Mouse (Mus musculus): ENCODE data around the gene H2-DMb2. TPM values are rescaled to one million over a fixed set of nuclear protein-coding genes. Genes with fewer than 3 reads are reported as not detected.

H2-DMb2 gene
- 0.11 and 0.24 TPM in 2 replicates for polyA plus RNA-seq (2016; fragmentation: Nextera tagmentation; extraction: Ambion mirVana)

GRCm38 (mm10) chr17:34143033-34143432 lies at the start of gene H2-DMb2:
H2-DMb2 (plus strand) TSS chr17:34143307.
- DNase-seq (ENCODE audit: low spot score): no peak
- Histone ChIP-seq H3K9me3 (no peaks in the 10 kb centered on the region), H3K27me3 (ENCODE audit: insufficient read depth, poor library complexity, severe bottlenecking) (peaks cover 35% of the 10 kb centered on the region), H3K36me3 (no peaks in the 10 kb centered on the region), H3K4me3 (no peak within 1 kb of the TSS), H3K4me1 (replicated peaks) (peaks cover 34% of the 10 kb centered on the region), H3K27ac (no peak within 1 kb of the TSS)
- WGBS: 37% methylated on average over 7 of the region's 7 CpGs

DNA sequence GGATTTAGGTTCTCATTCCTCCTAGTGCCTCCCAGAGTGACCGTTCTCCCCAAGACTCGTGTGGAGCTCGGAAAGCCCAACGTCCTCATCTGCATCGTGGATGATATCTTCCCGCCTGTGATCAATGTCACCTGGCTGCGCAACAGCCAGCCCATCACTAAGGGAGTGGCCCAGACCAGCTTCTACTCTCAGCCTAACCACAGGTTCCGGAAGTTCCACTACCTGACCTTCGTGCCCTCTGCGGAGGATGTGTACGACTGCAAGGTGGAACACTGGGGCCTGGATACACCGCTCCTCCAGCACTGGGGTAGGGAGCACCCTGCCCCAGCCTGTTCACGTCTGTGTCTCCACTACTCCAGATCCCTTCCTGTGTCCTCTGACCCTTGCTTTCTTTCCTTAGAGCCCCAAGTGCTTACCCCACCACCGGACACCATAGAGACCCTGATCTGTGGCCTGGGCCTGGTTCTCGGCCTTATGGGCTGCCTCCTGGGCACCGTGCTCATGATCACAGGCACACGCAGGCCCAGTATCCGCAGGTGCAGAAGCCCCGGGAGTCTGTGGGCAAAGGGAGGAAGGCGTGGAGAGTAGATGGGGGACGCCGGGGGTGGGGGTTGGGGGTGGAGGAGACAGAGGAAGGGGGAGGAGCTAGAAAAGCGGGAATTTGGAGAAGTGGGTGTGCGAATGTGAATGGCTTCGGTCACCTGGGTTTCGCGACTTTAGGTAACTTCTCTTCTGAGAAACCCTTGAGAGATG lies 48.6 kb upstream of the H2-DMb2 start:
- no peaks in the 10 kb centered on the region for H3K9me3 ChIP-seq
- H3K27ac ChIP-seq: no peak overlapping the region
- H3K4me1 ChIP-seq (replicated peaks): peaks cover 22% of the 10 kb centered on the region
- 0 out of 2 replicates have a peak overlapping the region, but pooled peaks have one; percentile 23 for H3K4me3 ChIP-seq
- 84% methylated on average over 27 of the region's 27 CpGs for WGBS
- no peaks in the 10 kb centered on the region for H3K36me3 ChIP-seq
- H3K27me3 ChIP-seq (ENCODE audit: insufficient read depth, poor library complexity, severe bottlenecking): peaks cover 2% of the 10 kb centered on the region; the same call in 1 of the 2 replicates
- no peak for DNase-seq (ENCODE audit: low spot score)

DNA sequence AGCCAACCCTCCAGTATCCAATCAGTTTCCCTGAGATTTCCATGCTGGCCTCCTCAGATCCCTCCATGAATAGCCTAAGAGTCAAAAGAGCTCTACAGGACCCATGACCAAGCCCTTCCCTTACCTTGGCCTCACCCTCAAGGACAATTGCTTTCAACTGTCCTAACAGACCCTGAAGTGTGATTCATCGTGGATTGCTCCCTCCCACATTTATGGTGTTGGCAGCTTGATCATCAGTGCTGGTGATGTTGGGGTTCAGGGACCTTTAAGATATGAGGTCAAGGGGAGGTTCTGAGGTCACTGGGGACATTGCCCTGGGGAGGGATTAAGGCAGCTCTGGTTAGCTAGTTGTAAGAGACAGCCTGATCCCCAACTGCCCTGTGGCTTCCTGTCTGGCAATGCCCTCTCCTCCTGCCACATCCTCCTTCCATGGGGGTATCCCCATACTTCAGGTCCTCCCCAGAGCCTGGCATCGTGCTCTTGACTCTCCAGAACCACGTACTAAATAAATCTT lies 46.6 kb upstream of the H2-DMb2 start:
- Histone ChIP-seq H3K4me3 (no peak overlapping the region), H3K9me3 (no peaks in the 10 kb centered on the region), H3K4me1 (replicated peaks) (peaks cover 23% of the 10 kb centered on the region), H3K27me3 (ENCODE audit: insufficient read depth, poor library complexity, severe bottlenecking) (peaks cover 11% of the 10 kb centered on the region; the same call in 1 of the 2 replicates), H3K27ac (no peak overlapping the region), H3K36me3 (no peaks in the 10 kb centered on the region)
- DNase-seq (ENCODE audit: low spot score): no peak
- WGBS: 73% methylated on average over 3 of the region's 3 CpGs

GRCm38 (mm10) chr17:34097272-34097671 lies 45.8 kb upstream of the H2-DMb2 start:
- no peak for DNase-seq (ENCODE audit: low spot score)
- peaks cover 11% of the 10 kb centered on the region; the same call in 1 of the 2 replicates for H3K27me3 ChIP-seq (ENCODE audit: insufficient read depth, poor library complexity, severe bottlenecking)
- WGBS: 70% methylated on average over 5 of the region's 5 CpGs

DNA sequence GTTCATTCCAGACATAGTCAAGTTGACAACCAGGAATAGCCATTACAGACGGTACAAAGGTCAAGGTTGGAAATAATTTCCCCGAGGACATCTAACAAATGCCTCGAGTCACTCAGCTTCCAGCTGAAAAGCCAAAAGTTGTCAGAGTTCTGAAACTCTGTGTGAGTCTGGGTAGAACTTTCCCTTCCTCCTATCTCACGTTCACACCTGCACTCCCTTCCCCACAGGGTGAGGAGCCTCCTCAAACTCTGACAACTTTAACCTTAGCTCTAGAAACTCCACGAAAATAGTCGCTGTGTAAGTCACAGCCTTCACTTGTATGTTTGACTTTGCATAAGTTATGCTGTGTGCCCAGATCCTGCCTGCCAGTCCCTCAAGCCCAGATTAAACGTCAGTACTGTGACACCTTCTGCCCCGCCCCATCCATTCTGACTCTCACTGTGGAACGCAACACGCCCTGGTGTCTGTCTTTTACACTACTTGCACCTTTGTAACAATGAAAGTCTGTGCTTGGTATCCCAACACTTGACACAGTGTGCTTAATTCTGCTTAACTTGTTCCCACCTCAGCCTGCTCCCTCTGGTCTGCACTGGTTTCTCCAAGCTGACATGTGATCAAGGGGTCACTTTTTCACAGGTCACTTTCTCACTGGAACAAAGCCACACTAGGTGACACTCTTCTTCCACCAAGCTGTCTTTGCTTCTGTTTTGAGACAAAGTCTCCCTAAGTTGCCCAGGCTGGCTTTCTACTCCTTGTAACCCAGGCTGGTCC lies 44.2 kb upstream of the H2-DMb2 start:
- WGBS: 60% methylated on average over 10 of the region's 10 CpGs
- Histone ChIP-seq H3K36me3 (no peaks in the 10 kb centered on the region), H3K4me1 (replicated peaks) (peaks cover 8% of the 10 kb centered on the region), H3K27me3 (ENCODE audit: insufficient read depth, poor library complexity, severe bottlenecking) (peaks cover 11% of the 10 kb centered on the region; the same call in 1 of the 2 replicates), H3K9me3 (no peaks in the 10 kb centered on the region), H3K27ac (no peak overlapping the region), H3K4me3 (no peak overlapping the region)
- no peak for DNase-seq (ENCODE audit: low spot score)

More at GRCm38 (mm10) chr17:34097272-34097671, 45.8 kb upstream of the H2-DMb2 start:
- Histone ChIP-seq H3K27ac (no peak overlapping the region), H3K36me3 (no peaks in the 10 kb centered on the region), H3K9me3 (no peaks in the 10 kb centered on the region), H3K4me3 (no peak overlapping the region), H3K4me1 (replicated peaks) (peaks cover 24% of the 10 kb centered on the region)

- 76% methylated on average over 5 of the region's 5 CpGs for WGBS
- DNase-seq (ENCODE audit: low spot score): no peak
Measured at GRCm38 (mm10) chr17:34099531-34099930, 43.6 kb upstream of the H2-DMb2 start.

DNA sequence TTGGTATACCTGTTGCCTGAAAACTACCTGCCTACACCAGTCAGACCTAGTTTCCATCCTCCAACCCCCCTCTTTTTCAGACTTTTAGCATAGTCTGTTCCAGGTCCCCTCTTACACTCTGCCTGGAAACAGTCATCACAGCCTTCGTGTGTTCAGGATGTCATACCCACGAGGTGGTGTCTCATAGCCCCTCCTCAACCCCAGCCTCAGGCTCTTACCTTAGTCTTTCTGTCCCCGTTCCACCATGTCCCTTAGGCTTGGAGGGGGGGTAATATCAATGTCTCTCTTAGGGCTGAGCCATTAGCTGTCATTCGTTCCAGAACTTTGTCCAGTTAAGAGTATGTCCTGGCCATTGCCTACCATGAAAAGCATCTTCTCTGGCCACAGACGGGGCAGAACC lies 41.9 kb upstream of the H2-DMb2 start:
- Histone ChIP-seq H3K4me3 (0 out of 2 replicates have a peak overlapping the region, but pooled peaks have one; percentile 32), H3K27me3 (ENCODE audit: insufficient read depth, poor library complexity, severe bottlenecking) (peaks cover 9% of the 10 kb centered on the region; the same call in 1 of the 2 replicates), H3K36me3 (no peaks in the 10 kb centered on the region), H3K4me1 (replicated peaks) (peaks cover 5% of the 10 kb centered on the region), H3K27ac (no peak overlapping the region), H3K9me3 (no peaks in the 10 kb centered on the region)
- DNase-seq (ENCODE audit: low spot score): no peak
- WGBS: 36% methylated on average over 5 of the region's 5 CpGs

More at GRCm38 (mm10) chr17:34099531-34099930, 43.6 kb upstream of the H2-DMb2 start:
- Histone ChIP-seq H3K27me3 (ENCODE audit: insufficient read depth, poor library complexity, severe bottlenecking) (peaks cover 10% of the 10 kb centered on the region; the same call in 1 of the 2 replicates), H3K4me1 (replicated peaks) (peaks cover 5% of the 10 kb centered on the region), H3K4me3 (no peak overlapping the region), H3K27ac (no peak overlapping the region), H3K36me3 (no peaks in the 10 kb centered on the region), H3K9me3 (no peaks in the 10 kb centered on the region)

DNA sequence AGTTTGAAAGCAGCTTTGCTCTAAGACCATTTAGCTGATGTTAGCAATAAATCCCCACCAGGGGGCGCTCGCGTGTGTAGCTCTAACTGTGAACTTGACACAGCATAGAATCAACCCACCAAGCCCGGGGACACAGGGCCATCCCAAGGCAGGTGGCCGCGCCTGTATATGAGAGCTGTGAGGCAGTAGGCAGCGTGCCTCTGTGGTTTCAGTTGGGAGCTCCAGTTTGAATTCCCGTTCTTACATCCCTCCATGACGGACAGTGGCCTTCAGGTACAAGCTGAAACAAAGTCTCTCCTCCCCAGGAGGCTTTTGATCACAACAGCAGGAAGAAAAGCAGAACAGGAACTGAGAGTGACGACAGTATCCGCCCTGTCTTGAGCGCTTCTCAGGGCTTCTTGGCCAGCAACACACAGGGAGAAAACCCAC lies 41.5 kb upstream of the H2-DMb2 start:
- peak overlapping the region; percentile 32; the same call in 1 of the 2 replicates for H3K4me3 ChIP-seq

GRCm38 (mm10) chr17:34102831-34103230 lies 40.3 kb upstream of the H2-DMb2 start:
- no peak overlapping the region for H3K4me3 ChIP-seq
- H3K36me3 ChIP-seq: no peaks in the 10 kb centered on the region
- H3K4me1 ChIP-seq (replicated peaks): peaks cover 5% of the 10 kb centered on the region
- WGBS: 85% methylated on average over 6 of the region's 6 CpGs
- no peak for DNase-seq (ENCODE audit: low spot score)
- no peaks in the 10 kb centered on the region for H3K9me3 ChIP-seq
- peaks cover 9% of the 10 kb centered on the region; the same call in 1 of the 2 replicates for H3K27me3 ChIP-seq (ENCODE audit: insufficient read depth, poor library complexity, severe bottlenecking)
- H3K27ac ChIP-seq: no peak overlapping the region

More for the DNA sequence above, 41.5 kb upstream of the H2-DMb2 start:
- 7% methylated on average over 12 of the region's 12 CpGs for WGBS
- no peak overlapping the region for H3K27ac ChIP-seq
- H3K36me3 ChIP-seq: no peaks in the 10 kb centered on the region
- H3K4me1 ChIP-seq (replicated peaks): peaks cover 5% of the 10 kb centered on the region
- no peaks in the 10 kb centered on the region for H3K9me3 ChIP-seq
- peak; percentile 91 for DNase-seq (ENCODE audit: low spot score)
- peaks cover 9% of the 10 kb centered on the region; the same call in 1 of the 2 replicates for H3K27me3 ChIP-seq (ENCODE audit: insufficient read depth, poor library complexity, severe bottlenecking)

GRCm38 (mm10) chr17:34104804-34105203 lies 38.3 kb upstream of the H2-DMb2 start:
- no peak for DNase-seq (ENCODE audit: low spot score)
- peaks cover 5% of the 10 kb centered on the region for H3K4me1 ChIP-seq (replicated peaks)
- H3K27ac ChIP-seq: no peak overlapping the region
- no peaks in the 10 kb centered on the region for H3K9me3 ChIP-seq
- H3K4me3 ChIP-seq: no peak overlapping the region
- H3K36me3 ChIP-seq: peaks cover 10% of the 10 kb centered on the region
- WGBS: 86% methylated on average over 9 of the region's 9 CpGs
- H3K27me3 ChIP-seq (ENCODE audit: insufficient read depth, poor library complexity, severe bottlenecking): peaks cover 9% of the 10 kb centered on the region; the same call in 1 of the 2 replicates

DNA sequence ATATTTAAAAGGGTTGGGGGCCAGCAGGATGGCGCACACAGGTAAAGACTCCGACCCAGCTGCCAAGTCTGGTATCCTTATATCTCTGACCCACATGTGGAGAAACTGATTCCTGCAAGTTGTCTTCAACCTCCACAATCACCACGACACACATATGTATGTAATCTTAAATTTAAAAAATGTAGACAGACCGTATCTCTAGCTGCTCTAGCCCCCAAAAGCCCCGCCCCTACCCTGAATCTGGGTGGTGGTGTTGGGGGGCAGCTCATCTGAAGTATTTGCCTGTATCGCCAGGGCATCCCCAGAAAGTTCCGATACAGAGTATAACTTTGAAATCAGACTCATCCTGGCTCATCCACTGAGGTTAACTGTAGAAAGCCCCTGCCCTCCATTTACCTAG lies 36.6 kb upstream of the H2-DMb2 start:
- WGBS: 86% methylated on average over 7 of the region's 7 CpGs

DNA sequence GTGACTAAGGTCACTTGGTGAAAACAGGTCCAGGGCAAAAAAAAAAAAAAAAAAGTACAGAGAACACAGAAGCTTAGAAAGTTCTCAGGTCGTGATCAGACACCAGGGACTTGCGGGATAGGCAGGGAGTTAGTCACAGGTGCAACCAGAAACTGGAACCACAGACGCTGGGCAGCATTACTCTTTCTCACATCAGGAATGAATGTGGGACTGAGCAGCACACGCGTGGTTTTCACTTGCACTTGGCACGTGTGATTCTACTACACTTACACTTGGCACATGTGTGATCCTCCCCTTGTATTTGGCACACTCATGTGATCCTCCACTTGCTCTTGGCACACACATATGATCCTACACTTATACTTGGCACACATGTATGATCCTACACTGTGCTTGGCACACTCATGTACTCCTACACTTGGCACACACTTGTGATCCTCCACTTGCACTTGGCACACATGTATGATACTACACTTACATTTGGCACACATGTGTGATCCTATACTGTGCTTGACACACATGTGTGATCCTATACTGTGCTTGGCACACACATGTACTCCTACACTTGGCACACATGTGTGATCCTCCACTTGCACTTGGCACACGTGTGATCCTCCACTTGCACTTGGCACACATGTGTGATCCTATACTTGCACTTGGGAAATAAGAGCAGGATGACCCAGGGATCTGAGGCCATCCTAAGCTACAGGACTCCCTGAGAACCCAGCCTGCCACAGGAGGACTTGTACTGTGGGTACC lies 35.8 kb upstream of the H2-DMb2 start:
- WGBS: 88% methylated on average over 7 of the region's 7 CpGs
- no peak for DNase-seq (ENCODE audit: low spot score)
- Histone ChIP-seq H3K9me3 (no peaks in the 10 kb centered on the region), H3K27ac (no peak overlapping the region), H3K36me3 (peaks cover 35% of the 10 kb centered on the region), H3K4me3 (no peak overlapping the region), H3K27me3 (ENCODE audit: insufficient read depth, poor library complexity, severe bottlenecking) (no peaks in the 10 kb centered on the region), H3K4me1 (replicated peaks) (no peaks in the 10 kb centered on the region)

More for the DNA sequence above, 36.6 kb upstream of the H2-DMb2 start:
- DNase-seq (ENCODE audit: low spot score): no peak
- H3K36me3 ChIP-seq: peaks cover 27% of the 10 kb centered on the region
- no peaks in the 10 kb centered on the region for H3K27me3 ChIP-seq (ENCODE audit: insufficient read depth, poor library complexity, severe bottlenecking)
- no peak overlapping the region for H3K4me3 ChIP-seq
- no peak overlapping the region for H3K27ac ChIP-seq
- H3K9me3 ChIP-seq: no peaks in the 10 kb centered on the region
- peaks cover 3% of the 10 kb centered on the region for H3K4me1 ChIP-seq (replicated peaks)
